Mouse (Mus musculus) erythroblast, embryonic 14.5 days (primary cell): ENCODE measurements around the gene Fut1. TPM values are rescaled to one million over a fixed set of nuclear protein-coding genes. Genes with fewer than 3 reads are reported as not detected.

Source experiments
- H3K27me3 ChIP-seq: 2 replicates; pipeline ENCODE4 v1.6.1; 2012; ENCODE audit warnings: inconsistent platforms; ENCODE audit not compliant: control insufficient read depth
- H3K36me3 ChIP-seq: 2 replicates; pipeline ENCODE4 v1.6.1; 2012; ENCODE audit warnings: mild to moderate bottlenecking, inconsistent platforms; ENCODE audit not compliant: control insufficient read depth
- H3K4me1 ChIP-seq: 2 replicates; pipeline ENCODE4 v1.6.1; 2012; ENCODE audit warnings: inconsistent platforms; ENCODE audit not compliant: control insufficient read depth
- H3K4me3 ChIP-seq: replicated peaks from 2 replicates; pipeline ENCODE3; 2012; ENCODE audit warnings: moderate library complexity, mild to moderate bottlenecking, inconsistent platforms
- H3K9me3 ChIP-seq: 2 replicates; pipeline ENCODE4 v1.6.1; 2012; ENCODE audit warnings: low read length, inconsistent platforms, mixed read lengths; ENCODE audit not compliant: control insufficient read depth
- GATA1 ChIP-seq: IDR thresholded peaks from 2 replicates; pipeline ENCODE4 v1.6.1; 2012; ENCODE audit warnings: low read length, inconsistent platforms, mixed read lengths
- TAL1 ChIP-seq: IDR thresholded peaks from 3 replicates; pipeline ENCODE4 v1.6.1; 2012; ENCODE audit warnings: low read length, inconsistent platforms, mixed read lengths
- polyA plus RNA-seq: library from polyadenylated mRNA; stranded (reverse); fragments of >175 nt; gene quantifications from 2 replicates; pipeline ENCODE4 v1.2.3, GENCODE M21; 2012

Fut1 gene
- not detected in 2 replicates for polyA plus RNA-seq

DNA sequence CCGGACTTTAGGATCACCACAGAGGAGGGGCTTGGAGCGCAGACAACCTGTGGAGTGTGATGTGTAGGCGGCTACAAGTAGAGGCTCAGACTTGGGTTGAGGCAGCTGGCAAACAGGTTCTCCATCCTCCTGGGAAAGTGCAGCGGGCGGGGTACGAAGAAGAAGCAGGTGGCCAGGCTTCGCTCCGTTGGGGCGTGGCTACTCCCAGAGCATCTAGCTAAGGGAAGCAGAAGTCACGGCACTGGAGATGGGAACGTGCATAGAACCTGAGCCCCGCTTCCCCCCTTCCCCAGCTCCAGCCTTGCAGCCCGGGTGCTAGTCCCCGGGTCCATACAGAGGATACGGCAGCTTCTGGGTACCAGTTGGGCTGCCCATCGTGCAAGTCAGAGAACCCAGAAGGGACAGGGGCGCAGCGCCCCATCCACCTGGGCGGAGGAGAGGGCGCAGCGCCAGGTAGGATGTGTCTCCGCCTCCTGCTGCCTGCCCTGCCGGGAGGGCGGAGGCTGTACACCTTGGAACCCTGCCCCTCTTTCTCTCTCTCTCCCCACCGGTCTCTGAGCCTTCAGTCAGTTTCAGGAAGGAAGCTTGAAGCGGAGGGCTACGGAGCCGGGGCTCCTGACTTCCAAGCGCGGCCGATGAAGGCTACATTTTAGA is at the start of gene Fut1:
Gene Fut1, plus strand, starts transcription at position 248 of the 654 bp plus-strand sequence.
- Histone ChIP-seq H3K4me1 (peaks cover 2% of the 10 kb centered on the region; the same call in 1 of the 2 replicates), H3K4me3 (no peak within 1 kb of the TSS), H3K36me3 (no peaks in the 10 kb centered on the region), H3K9me3 (no peaks in the 10 kb centered on the region), H3K27me3 (peaks cover 36% of the 10 kb centered on the region)
- no peak for TF ChIP-seq TAL1
- no peak for TF ChIP-seq GATA1

DNA sequence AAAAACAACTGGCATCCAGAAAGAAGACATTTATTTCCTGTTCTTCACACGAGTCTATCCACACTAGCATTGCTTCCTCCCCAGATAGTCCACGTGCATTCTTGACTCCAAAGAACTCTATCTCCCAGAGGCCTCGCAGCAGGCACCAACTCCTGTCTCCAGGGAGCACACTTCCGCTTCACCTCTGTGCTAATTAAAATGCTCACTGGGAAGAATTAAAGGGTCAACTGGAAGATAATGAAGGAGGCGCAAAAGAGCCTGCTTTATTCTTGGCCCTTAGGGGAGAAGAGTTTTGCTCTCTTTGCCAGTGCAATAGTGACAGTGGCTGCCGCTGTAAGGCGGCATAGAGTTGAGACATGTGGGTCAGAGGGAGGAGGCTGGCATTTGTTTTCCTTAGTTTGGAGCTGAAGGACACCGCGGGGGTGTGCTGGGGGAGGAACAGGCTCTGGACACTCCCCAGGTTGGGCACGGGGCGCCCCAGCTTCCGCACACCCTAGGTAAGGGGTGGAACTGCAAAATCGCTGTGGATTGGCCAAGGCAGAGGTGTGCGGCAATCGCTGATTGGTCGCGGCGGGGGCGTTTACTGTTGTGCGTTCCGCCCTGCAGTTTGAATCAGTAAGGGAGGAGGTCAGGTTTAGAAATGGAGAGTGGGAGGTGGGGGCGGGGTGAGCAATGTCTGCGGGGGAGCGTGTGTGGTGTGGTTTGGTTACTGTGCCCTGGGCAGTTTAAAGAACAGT is 49.1 kb upstream of the Fut1 start:
- peaks cover 66% of the 10 kb centered on the region for H3K4me1 ChIP-seq
- H3K36me3 ChIP-seq = peaks cover 2% of the 10 kb centered on the region
- H3K4me3 ChIP-seq = peak overlapping the region; percentile 63
- no peaks in the 10 kb centered on the region for H3K27me3 ChIP-seq
- H3K9me3 ChIP-seq = no peaks in the 10 kb centered on the region
- TF ChIP-seq GATA1 (no peak), TAL1 (no peak)

DNA sequence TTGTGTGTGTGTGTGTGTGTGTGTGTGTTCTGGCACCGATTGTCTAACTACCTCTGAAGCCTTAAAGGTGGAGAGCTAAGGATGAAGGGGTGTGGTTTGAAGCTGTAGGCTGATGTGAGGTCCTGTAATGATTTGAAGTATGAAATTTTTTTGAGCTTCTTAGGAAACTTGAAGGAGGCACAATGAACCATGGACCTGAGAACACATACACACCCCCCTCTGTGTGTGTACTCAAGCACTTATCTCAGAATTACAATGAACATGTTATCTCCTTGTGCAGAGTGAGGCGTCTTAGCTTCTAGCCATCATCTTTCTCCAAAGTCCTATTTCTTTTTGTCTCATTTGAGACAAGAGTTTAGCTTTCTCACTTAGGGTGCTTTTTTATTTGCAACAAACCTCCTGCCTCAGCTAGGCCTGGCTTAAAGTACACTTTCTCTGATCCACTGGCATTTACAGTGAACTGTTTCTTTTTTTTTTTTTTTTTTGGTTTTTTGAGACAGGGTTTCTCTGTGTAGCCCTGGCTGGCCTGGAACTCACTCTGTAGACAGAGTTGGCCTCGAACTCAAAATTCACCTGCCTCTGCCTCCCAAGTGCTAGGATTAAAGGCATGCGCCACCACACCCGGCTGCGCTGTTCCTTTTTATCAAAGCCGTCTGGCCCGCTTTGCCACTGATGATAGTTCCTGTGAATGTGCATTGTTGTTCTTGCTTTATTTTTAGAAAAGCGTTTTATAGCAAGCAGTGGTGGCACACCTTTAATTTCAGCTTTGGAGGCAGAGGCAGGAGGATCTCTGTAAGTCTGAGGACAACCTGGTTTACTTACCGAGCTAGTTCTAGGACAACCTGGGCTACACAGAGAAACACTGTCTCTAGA is 48.3 kb upstream of the Fut1 start:
- Histone ChIP-seq H3K4me1 (peaks cover 67% of the 10 kb centered on the region), H3K27me3 (no peaks in the 10 kb centered on the region), H3K9me3 (no peaks in the 10 kb centered on the region), H3K4me3 (peak overlapping the region; percentile 63), H3K36me3 (peaks cover 8% of the 10 kb centered on the region)
- no peak for TF ChIP-seq GATA1
- TF ChIP-seq TAL1 = no peak

DNA sequence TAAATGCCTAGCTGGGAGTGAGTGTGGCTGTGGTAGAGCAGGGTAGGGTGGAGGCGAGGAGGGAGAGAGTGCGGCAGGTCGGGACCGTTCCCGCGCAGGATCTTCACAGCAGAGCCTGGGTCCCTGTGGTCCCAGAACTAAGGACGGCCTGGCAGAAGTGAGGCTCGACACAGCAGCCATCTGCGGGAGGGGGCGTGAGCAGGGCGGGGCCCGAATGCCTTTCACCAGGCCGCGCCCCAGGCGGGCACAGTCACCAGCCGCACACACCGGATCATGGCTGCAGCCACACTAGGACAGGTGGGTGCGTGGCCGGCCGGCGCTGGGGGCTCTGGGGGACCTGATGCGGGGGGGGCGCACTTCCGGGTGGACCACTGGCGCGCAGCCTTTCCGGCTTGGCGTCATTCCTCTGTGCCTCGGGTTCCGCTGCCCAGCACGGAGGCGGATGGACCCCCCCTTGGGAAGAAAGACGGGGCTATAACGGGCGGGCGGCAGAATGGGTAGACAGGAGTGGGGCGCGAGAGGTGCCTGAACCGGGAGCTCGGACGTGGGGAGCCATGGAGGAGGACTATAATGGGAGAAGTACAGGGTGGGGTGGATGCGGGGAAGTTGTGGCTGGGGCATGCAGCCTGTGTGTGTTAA is 46.9 kb upstream of the Fut1 start, which contains the start of gene Bcat2:
Gene Bcat2, plus strand, starts transcription at position 51 of the 639 bp plus-strand sequence.
- H3K9me3 ChIP-seq = no peaks in the 10 kb centered on the region
- peaks cover 19% of the 10 kb centered on the region for H3K36me3 ChIP-seq
- TF ChIP-seq GATA1 (no peak), TAL1 (no peak)
- H3K27me3 ChIP-seq = no peaks in the 10 kb centered on the region
- H3K4me1 ChIP-seq = peaks cover 67% of the 10 kb centered on the region
- peak within 1 kb of the TSS; percentile 75 for H3K4me3 ChIP-seq

DNA sequence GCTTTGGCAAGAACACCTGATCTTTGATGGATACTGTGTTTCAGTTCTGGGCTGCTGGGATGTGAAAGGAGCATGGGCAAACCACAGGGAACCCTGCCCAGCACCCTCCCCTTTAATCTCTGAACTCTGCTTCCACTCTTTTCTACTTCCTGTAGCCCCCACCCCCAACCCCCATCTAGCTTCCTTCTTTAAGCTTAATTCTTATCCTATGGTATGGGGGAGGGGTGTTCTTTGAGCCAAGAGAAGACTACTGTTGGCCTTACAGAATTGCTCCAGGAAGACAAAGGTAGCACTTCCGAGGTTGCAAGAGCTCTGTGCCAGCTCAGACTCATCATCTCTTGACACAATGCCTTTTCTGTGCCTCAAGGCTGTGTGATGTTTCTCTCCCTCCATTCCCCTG is 45.1 kb upstream of the Fut1 start:
- Histone ChIP-seq H3K4me3 (no peak overlapping the region), H3K27me3 (no peaks in the 10 kb centered on the region), H3K36me3 (peaks cover 33% of the 10 kb centered on the region), H3K4me1 (peaks cover 61% of the 10 kb centered on the region), H3K9me3 (no peaks in the 10 kb centered on the region)
- TF ChIP-seq GATA1 (no peak), TAL1 (no peak)

DNA sequence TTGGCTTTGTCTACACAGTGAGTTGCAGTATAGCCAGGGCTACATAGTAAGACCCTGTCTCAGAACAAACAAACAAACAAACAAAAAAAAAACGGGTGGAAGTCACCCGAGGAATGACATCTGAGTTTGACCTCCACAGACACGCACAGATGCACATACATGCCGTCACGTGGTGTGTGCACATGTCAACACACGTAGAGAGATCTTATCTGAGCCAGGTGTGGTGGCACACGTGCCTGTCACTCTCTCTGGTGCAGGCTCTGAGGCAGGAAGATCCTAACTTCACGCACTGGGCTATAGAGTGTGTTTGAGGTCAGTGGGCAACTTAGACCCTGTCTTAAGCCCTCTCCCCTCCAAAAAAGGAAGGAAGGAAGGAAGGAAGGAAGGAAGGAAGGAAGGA is 43.1 kb upstream of the Fut1 start:
- Histone ChIP-seq H3K4me3 (peak overlapping the region; percentile 53), H3K9me3 (no peaks in the 10 kb centered on the region), H3K36me3 (peaks cover 45% of the 10 kb centered on the region), H3K27me3 (no peaks in the 10 kb centered on the region), H3K4me1 (peaks cover 41% of the 10 kb centered on the region)
- TF ChIP-seq GATA1 = no peak
- no peak for TF ChIP-seq TAL1

DNA sequence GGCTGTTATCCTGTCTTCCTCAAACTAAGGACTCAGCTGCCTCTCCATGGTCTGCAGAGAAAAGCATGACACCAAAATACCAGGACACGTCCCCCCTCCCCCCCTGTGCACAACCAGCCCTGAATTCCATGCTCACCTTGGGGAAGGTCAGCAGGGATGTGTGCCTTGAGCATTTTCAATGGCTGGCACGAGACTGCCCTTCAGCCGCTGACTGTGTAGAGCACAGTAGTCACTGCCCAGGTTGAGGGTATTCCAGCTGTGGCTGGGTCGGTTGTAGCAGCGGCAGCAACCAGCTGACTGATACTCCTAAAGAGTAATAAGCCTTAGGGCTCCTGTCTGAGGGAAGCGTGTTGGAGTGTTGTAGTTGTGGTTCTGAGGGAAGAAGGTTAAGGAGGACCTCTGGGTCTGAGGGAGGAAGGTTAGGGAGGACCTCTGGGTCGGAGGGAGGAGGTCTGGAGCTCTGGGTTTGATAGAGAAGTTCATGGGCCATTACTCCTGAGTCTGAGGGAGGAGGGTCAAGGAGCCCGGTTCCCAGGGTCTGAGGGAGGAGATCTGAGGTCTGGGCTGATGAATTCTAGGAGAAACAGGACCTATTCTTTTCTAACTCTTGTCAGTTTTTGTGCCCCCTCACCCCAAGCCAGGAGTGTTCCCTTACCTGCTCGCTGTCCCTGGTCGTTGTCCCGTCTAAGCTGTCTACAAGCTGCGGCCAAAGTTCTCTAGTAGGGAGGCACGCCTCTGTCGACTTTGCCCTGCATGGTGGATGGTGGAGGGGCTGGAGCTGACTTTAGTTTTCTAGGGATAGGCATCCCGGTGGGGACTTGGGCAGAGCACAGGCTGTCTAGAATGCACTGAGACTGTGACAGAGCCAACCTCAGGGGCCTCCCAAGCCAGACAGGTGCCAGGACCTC is 42.4 kb upstream of the Fut1 start:
- Histone ChIP-seq H3K36me3 (peaks cover 43% of the 10 kb centered on the region), H3K9me3 (no peaks in the 10 kb centered on the region), H3K4me1 (peaks cover 33% of the 10 kb centered on the region), H3K4me3 (peak overlapping the region; percentile 53), H3K27me3 (no peaks in the 10 kb centered on the region)
- no peak for TF ChIP-seq GATA1
- TF ChIP-seq TAL1 = no peak

DNA sequence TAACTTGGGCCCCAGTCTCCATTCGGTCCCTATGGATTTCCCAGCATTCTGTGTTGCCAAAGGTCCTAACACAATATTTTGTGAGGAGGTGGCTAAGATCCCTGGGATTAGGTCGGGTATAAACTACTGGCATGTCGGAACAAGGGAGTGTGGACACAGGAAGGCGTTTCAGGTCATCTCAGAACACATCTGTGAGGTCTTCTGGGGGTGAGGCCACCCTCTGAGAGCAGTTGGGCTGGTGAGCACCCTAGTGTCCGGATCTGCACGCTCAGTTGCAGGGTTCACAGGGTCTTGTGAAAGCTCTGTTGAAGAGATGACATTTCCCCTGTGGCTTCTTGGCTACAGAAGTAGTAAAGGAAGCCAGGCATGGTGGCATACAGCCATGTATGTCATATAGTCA is 31.2 kb upstream of the Fut1 start:
- Histone ChIP-seq H3K27me3 (no peaks in the 10 kb centered on the region), H3K4me3 (no peak overlapping the region), H3K9me3 (no peaks in the 10 kb centered on the region), H3K4me1 (peaks cover 8% of the 10 kb centered on the region), H3K36me3 (peaks cover 46% of the 10 kb centered on the region)
- TF ChIP-seq TAL1 (no peak), GATA1 (no peak)
